Mouse (Mus musculus): ENCODE data around the gene Srp68. TPM values are rescaled to one million over a fixed set of nuclear protein-coding genes. Genes with fewer than 3 reads are reported as not detected.

Srp68 gene
- polyA plus RNA-seq, 1 experiment, result 53.8 TPM

DNA sequence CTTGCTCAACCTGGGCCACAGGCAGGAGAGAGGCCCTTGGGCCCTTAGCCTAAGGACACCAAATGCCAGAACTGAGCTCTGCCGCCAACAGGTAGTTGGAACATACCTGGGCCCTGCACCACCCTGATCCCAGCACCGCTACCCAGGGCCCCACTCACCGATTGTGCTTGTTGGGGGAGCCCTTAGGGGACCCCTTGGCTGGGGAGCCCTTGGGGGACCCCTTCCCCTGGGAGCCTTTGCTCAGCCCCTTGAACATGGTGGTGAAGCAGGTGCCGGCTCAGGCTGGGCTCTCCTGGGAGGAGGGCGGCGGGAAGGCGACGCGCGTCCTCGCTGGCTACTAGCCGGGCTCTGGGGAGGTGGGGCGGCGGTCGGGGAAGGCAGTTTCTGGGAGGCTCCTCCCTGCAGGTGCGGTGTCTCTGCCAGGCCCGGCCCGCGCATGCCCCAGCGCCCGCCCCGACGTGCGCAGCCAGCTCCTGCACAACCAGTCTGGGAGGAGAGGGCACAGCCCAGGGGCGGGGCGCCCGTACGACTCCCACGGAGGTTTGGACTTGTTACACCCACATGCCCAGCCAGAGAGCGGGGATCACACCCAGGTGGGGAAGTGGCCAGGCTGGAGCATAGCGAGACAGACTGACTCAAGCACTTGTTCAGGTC is 36.1 kb downstream of the Srp68 start, which contains the start of gene Evpl:
Evpl (minus strand) TSS at position 336 of the 654 bp plus-strand sequence.
- TF ChIP-seq CTCF (conservative IDR thresholded peaks at IDR 0.05; ENCODE audit: insufficient read depth, insufficient read length, low read depth, low read length) (no peak), POLR2A (IDR thresholded peaks at IDR 0.05; ENCODE audit: low read depth, low read length) (peak; percentile 65)
- Histone ChIP-seq H3K36me3 (ENCODE audit: control insufficient read depth, insufficient read depth, low read length) (no peaks in the 10 kb centered on the region), H3K4me3 (ENCODE audit: insufficient read depth, low read depth, low read length) (peak within 1 kb of the TSS; percentile 49), H3K27ac (ENCODE audit: insufficient read depth, low read depth, low read length) (peak within 1 kb of the TSS; percentile 47), H3K4me1 (ENCODE audit: control insufficient read depth, insufficient read depth, low read length) (peaks cover 16% of the 10 kb centered on the region), H3K27me3 (replicated peaks; ENCODE audit: control insufficient read depth, insufficient read depth, low read length) (no peaks in the 10 kb centered on the region)
- WGBS, result 6% methylated on average over 31 of the region's 31 CpGs
- DNase-seq, result peak; percentile 98

DNA sequence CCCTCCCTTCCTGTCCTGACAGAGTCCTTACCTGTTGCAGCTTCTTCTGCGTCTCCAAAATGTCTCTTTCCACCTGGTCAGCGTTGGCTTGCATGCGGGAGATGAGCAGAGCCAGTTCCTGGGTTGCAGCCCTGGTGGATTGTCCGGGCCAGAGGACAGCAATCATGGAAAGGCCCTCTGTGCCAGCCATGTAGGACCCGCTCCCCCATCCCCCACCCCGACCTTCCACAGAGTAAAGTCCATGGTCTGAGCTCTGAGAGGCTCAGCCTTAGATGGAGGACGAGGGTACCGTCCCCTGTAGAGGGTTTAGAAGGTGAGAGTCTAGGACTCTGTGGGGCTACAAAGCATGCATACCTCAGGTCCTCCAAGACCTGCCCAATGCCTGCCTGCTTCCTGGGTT is 39.1 kb downstream of the Srp68 start:
- Histone ChIP-seq H3K4me1 (ENCODE audit: control insufficient read depth, insufficient read depth, low read length) (peaks cover 6% of the 10 kb centered on the region), H3K36me3 (ENCODE audit: control insufficient read depth, insufficient read depth, low read length) (no peaks in the 10 kb centered on the region), H3K4me3 (ENCODE audit: insufficient read depth, low read depth, low read length) (no peak overlapping the region), H3K27ac (ENCODE audit: insufficient read depth, low read depth, low read length) (no peak overlapping the region), H3K27me3 (replicated peaks; ENCODE audit: control insufficient read depth, insufficient read depth, low read length) (no peaks in the 10 kb centered on the region)
- 57% methylated on average over 8 of the region's 8 CpGs for WGBS
- TF ChIP-seq CTCF (conservative IDR thresholded peaks at IDR 0.05; ENCODE audit: insufficient read depth, insufficient read length, low read depth, low read length), result no peak
- no peak for TF ChIP-seq POLR2A (IDR thresholded peaks at IDR 0.05; ENCODE audit: low read depth, low read length)
- DNase-seq, result peak; percentile 60

- peaks cover 10% of the 10 kb centered on the region for H3K4me1 ChIP-seq (ENCODE audit: control insufficient read depth, insufficient read depth, low read length)
Measured at GRCm38 (mm10) chr11:116232427-116232826, 41.6 kb downstream of the Srp68 start.

DNA sequence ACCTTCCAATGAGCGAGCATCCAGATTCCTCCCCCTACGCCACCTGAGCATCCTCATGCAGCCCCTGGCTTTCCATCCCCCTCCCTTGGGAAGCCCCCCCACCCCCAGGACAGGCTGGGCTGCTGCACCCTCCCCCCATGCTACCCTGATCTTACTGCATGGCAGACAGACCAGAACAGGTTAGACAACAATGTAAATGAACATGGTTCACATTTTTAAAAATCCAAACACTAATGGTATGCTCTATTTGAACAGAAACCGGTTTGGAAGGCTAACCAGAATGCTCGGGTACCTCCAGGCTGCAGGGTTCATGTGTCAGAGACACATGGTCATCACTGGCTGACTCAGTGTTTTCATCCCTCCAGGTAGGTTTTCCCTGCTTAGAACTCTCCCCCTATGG is 45.3 kb downstream of the Srp68 start:
- Histone ChIP-seq H3K27me3 (replicated peaks; ENCODE audit: control insufficient read depth, insufficient read depth, low read length) (no peaks in the 10 kb centered on the region), H3K36me3 (ENCODE audit: control insufficient read depth, insufficient read depth, low read length) (no peaks in the 10 kb centered on the region), H3K27ac (ENCODE audit: insufficient read depth, low read depth, low read length) (no peak overlapping the region), H3K4me1 (ENCODE audit: control insufficient read depth, insufficient read depth, low read length) (peaks cover 4% of the 10 kb centered on the region; the same call in 1 of the 2 replicates), H3K4me3 (ENCODE audit: insufficient read depth, low read depth, low read length) (no peak overlapping the region)
- no peak for DNase-seq
- TF ChIP-seq CTCF (conservative IDR thresholded peaks at IDR 0.05; ENCODE audit: insufficient read depth, insufficient read length, low read depth, low read length) (no peak), POLR2A (IDR thresholded peaks at IDR 0.05; ENCODE audit: low read depth, low read length) (no peak)
- WGBS, result 70% methylated on average over 4 of the region's 4 CpGs

More at GRCm38 (mm10) chr11:116232427-116232826, 41.6 kb downstream of the Srp68 start:
- no peak for TF ChIP-seq CTCF (conservative IDR thresholded peaks at IDR 0.05; ENCODE audit: insufficient read depth, insufficient read length, low read depth, low read length)
- TF ChIP-seq POLR2A (IDR thresholded peaks at IDR 0.05; ENCODE audit: low read depth, low read length), result no peak
- Histone ChIP-seq H3K4me3 (ENCODE audit: insufficient read depth, low read depth, low read length) (no peak overlapping the region), H3K27me3 (replicated peaks; ENCODE audit: control insufficient read depth, insufficient read depth, low read length) (no peaks in the 10 kb centered on the region), H3K27ac (ENCODE audit: insufficient read depth, low read depth, low read length) (no peak overlapping the region), H3K36me3 (ENCODE audit: control insufficient read depth, insufficient read depth, low read length) (no peaks in the 10 kb centered on the region)
- DNase-seq, result no peak
- WGBS, result 67% methylated on average over 17 of the region's 17 CpGs

- Histone ChIP-seq H3K27me3 (replicated peaks; ENCODE audit: control insufficient read depth, insufficient read depth, low read length) (no peaks in the 10 kb centered on the region), H3K4me3 (ENCODE audit: insufficient read depth, low read depth, low read length) (no peak overlapping the region), H3K27ac (ENCODE audit: insufficient read depth, low read depth, low read length) (no peak overlapping the region), H3K36me3 (ENCODE audit: control insufficient read depth, insufficient read depth, low read length) (no peaks in the 10 kb centered on the region), H3K4me1 (ENCODE audit: control insufficient read depth, insufficient read depth, low read length) (peaks cover 4% of the 10 kb centered on the region; the same call in 1 of the 2 replicates)
- TF ChIP-seq CTCF (conservative IDR thresholded peaks at IDR 0.05; ENCODE audit: insufficient read depth, insufficient read length, low read depth, low read length), result peak; percentile 85
- TF ChIP-seq POLR2A (IDR thresholded peaks at IDR 0.05; ENCODE audit: low read depth, low read length), result no peak
- peak; percentile 89 for DNase-seq
- 3% methylated on average over 2 of the region's 2 CpGs for WGBS
Measured at GRCm38 (mm10) chr11:116226414-116226813, 47.6 kb downstream of the Srp68 start.

GRCm38 (mm10) chr11:116222740-116223059 is 51.3 kb downstream of the Srp68 start:
- no peaks in the 10 kb centered on the region for H3K27me3 ChIP-seq (replicated peaks; ENCODE audit: control insufficient read depth, insufficient read depth, low read length)
- TF ChIP-seq CTCF (conservative IDR thresholded peaks at IDR 0.05; ENCODE audit: insufficient read depth, insufficient read length, low read depth, low read length), result no peak
- TF ChIP-seq POLR2A (IDR thresholded peaks at IDR 0.05; ENCODE audit: low read depth, low read length), result no peak
- H3K27ac ChIP-seq (ENCODE audit: insufficient read depth, low read depth, low read length), result no peak overlapping the region
- WGBS, result 53% methylated on average over 23 of the region's 23 CpGs
- H3K4me1 ChIP-seq (ENCODE audit: control insufficient read depth, insufficient read depth, low read length), result peaks cover 21% of the 10 kb centered on the region
- no peak for DNase-seq
- H3K4me3 ChIP-seq (ENCODE audit: insufficient read depth, low read depth, low read length), result peak overlapping the region; percentile 28; the same call in 1 of the 2 replicates
- no peaks in the 10 kb centered on the region for H3K36me3 ChIP-seq (ENCODE audit: control insufficient read depth, insufficient read depth, low read length)

DNA sequence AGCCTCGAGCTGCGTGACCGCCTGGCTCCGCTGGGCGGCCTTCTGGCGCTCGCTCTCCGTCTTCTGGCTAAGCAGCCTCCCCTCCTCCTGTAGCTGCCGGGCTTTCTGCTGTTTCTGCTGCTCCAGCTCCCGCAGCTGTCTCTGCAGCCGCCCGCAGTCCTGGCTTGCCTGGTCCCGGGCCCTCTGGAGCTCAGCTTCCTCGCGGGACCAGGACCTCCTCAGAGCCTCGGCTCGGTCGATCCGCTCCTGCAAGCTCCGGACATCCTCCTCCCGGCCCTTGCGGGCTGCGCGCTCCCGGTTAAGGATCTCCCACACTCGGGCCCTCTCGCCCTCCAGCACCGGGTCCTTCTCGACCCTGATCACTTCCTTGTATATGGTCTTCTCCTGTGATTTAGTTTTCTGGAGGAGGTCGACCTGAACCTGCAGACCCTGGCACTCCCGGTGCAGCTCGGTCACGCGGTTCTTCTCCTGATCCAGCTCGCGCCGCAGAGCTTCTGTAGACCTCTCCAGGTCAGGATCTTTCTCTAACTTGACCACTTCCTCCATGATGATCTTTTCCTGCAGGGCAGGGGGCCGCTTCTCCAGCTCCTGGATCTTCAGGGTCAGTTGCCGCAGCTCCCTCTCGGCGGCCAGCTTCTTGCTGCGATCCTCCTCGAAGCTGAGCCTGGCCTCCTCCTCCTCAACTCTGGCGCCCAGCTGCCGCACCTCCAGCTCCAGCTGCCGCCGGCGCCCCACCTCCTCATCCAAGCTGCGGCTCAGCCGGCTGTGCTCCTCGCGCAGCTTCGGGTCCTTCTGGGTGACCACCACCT is 51.9 kb downstream of the Srp68 start:
- 46% methylated on average over 53 of the region's 53 CpGs for WGBS
- TF ChIP-seq CTCF (conservative IDR thresholded peaks at IDR 0.05; ENCODE audit: insufficient read depth, insufficient read length, low read depth, low read length) (no peak), POLR2A (IDR thresholded peaks at IDR 0.05; ENCODE audit: low read depth, low read length) (no peak)
- H3K27ac ChIP-seq (ENCODE audit: insufficient read depth, low read depth, low read length), result no peak overlapping the region
- H3K4me1 ChIP-seq (ENCODE audit: control insufficient read depth, insufficient read depth, low read length), result peaks cover 21% of the 10 kb centered on the region
- no peaks in the 10 kb centered on the region for H3K36me3 ChIP-seq (ENCODE audit: control insufficient read depth, insufficient read depth, low read length)
- no peak for DNase-seq
- peak overlapping the region; percentile 28; the same call in 1 of the 2 replicates for H3K4me3 ChIP-seq (ENCODE audit: insufficient read depth, low read depth, low read length)
- H3K27me3 ChIP-seq (replicated peaks; ENCODE audit: control insufficient read depth, insufficient read depth, low read length), result no peaks in the 10 kb centered on the region
